Mouse (Mus musculus) thymus, adult 18-20 months (tissue): ENCODE measurements around the gene Szrd1.
A peak's percentile ranks its signal among the peaks of the same experiment; 100 is the strongest.

ENCODE experiments used
- DNase-seq, 2 experiments: peaks; one replicate each; pipeline ENCODE4 v3.0.0; 2022; ENCODE audit warnings: mixed read lengths in 2 of 2

Szrd1 gene

GRCm38 (mm10) chr4:141139116-141139970 is at the start of gene Szrd1:
TSS of gene Szrd1 (minus strand) at chr4:141139775.
- DNase-seq = peak; percentile 98

GRCm38 (mm10) chr4:141186923-141187836 is 47.6 kb upstream of the Szrd1 start:
- DNase-seq = no peak

GRCm38 (mm10) chr4:141184426-141184825 is 44.9 kb upstream of the Szrd1 start:
- no peak for DNase-seq

- no peak for DNase-seq
Observed at GRCm38 (mm10) chr4:141183932-141184331, 44.4 kb upstream of the Szrd1 start.

- no peak for DNase-seq
Observed at GRCm38 (mm10) chr4:141181981-141182380, 42.4 kb upstream of the Szrd1 start.

GRCm38 (mm10) chr4:141180831-141181230 is 41.3 kb upstream of the Szrd1 start:
- no peak for DNase-seq

GRCm38 (mm10) chr4:141178500-141178899 is 38.9 kb upstream of the Szrd1 start:
- no peak for DNase-seq

GRCm38 (mm10) chr4:141176328-141176838 is 36.8 kb upstream of the Szrd1 start:
- no peak for DNase-seq

GRCm38 (mm10) chr4:141175783-141176182 is 36.2 kb upstream of the Szrd1 start:
- no peak for DNase-seq

GRCm38 (mm10) chr4:141172121-141172520 is 32.5 kb upstream of the Szrd1 start:
- no peak for DNase-seq

GRCm38 (mm10) chr4:141167156-141167555 is 27.6 kb upstream of the Szrd1 start:
- no peak for DNase-seq

GRCm38 (mm10) chr4:141165744-141166292 is 26.2 kb upstream of the Szrd1 start:
- DNase-seq = no peak

GRCm38 (mm10) chr4:141163729-141164128 is 24.2 kb upstream of the Szrd1 start:
- DNase-seq = no peak

GRCm38 (mm10) chr4:141161699-141162208 is 22.2 kb upstream of the Szrd1 start:
- DNase-seq = no peak

GRCm38 (mm10) chr4:141160193-141160592 is 20.6 kb upstream of the Szrd1 start:
- no peak for DNase-seq

GRCm38 (mm10) chr4:141159666-141160065 is 20.1 kb upstream of the Szrd1 start:
- no peak for DNase-seq

- no peak for DNase-seq
Observed at GRCm38 (mm10) chr4:141159093-141159492, 19.5 kb upstream of the Szrd1 start.

- no peak for DNase-seq
Observed at GRCm38 (mm10) chr4:141158609-141159008, 19.0 kb upstream of the Szrd1 start.

- no peak for DNase-seq
Observed at GRCm38 (mm10) chr4:141157485-141157884, 17.9 kb upstream of the Szrd1 start.

- DNase-seq = no peak
Observed at GRCm38 (mm10) chr4:141149116-141149515, 9.5 kb upstream of the Szrd1 start.

- DNase-seq = peak; percentile 49 to 62
Observed at GRCm38 (mm10) chr4:141148009-141148801, 8.6 kb upstream of the Szrd1 start.
